ENCODE assay signal across 8 mouse cellular contexts in the genomic region with DNA sequence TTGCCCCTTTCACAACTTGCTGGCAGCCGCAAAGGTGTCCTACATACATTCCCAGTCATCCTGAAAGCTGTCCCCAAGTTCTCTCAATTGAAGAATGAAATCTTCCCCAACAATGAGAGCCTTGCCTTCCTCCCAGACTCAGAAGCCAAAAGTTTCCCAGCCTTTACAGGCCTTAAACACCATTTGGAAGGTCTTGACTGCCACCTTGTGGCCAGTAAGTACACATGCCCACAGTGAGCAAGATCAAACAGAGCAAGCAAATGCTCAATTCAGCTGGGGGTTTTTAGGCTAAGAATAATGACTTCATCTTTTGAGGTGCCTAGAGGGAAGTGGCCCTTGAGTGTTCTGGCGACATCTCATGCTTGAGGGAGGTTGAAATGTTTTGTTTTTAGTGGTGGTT. TPM values are rescaled to one million over a fixed set of nuclear protein-coding genes. Genes with fewer than 3 reads are reported as not detected.
DNase-seq lines count a peak whose midpoint lies in the region; ATAC-seq lines count a peak whose summit lies in the region.

No protein-coding gene starts in this region.

- 0 out of 2 replicates have a peak, but pooled peaks have one; percentile 51 for ATAC-seq in heart, embryonic 16.5 days (replicated peaks; ENCODE audit: extremely low read depth, insufficient read depth, low FRiP score)
- no peak for ATAC-seq in heart, embryonic 11.5 days (replicated peaks; ENCODE audit: insufficient number of reproducible peaks, low FRiP score, low TSS enrichment)
- ATAC-seq in activated CD4-positive, CD25-positive, alpha-beta regulatory T cell, adult 4 months: peak; percentile 83
- peak; percentile 63; the same call in 1 of the 2 replicates for ATAC-seq in hindbrain, embryonic 11.5 days (ENCODE audit: low FRiP score)
- ATAC-seq in midbrain, embryonic 11.5 days (ENCODE audit: low FRiP score): peak; percentile 71
- peak; percentile 59; the same call in 1 of the 2 replicates for ATAC-seq in stomach, embryonic 14.5 days (ENCODE audit: insufficient number of reproducible peaks, insufficient read depth, low FRiP score, low read depth)

- H3K9ac ChIP-seq in heart, embryonic 16.5 days (ENCODE audit: low read length): no peak overlapping the region
- no peak overlapping the region for H3K9ac ChIP-seq in heart, embryonic 11.5 days (ENCODE audit: low read depth, low read length)
- no peak overlapping the region for H3K9ac ChIP-seq in hindbrain, embryonic 11.5 days (ENCODE audit: low read depth, low read length)
- no peak overlapping the region for H3K9ac ChIP-seq in midbrain, embryonic 11.5 days (ENCODE audit: low read length)
- no peak overlapping the region for H3K9ac ChIP-seq in stomach, embryonic 14.5 days (replicated peaks; ENCODE audit: low read depth, low read length)

- H3K27me3 ChIP-seq in heart, embryonic 16.5 days (ENCODE audit: control insufficient read depth, insufficient read depth, low read length): 0 out of 2 replicates have a peak, but pooled peaks cover 8% of the 10 kb centered on the region
- peaks cover 3% of the 10 kb centered on the region; the same call in 1 of the 2 replicates for H3K27me3 ChIP-seq in heart, embryonic 11.5 days (ENCODE audit: control insufficient read depth, insufficient read depth, low read length)
- H3K27me3 ChIP-seq in hindbrain, embryonic 11.5 days (ENCODE audit: control insufficient read depth, insufficient read depth, low read length): no peaks in the 10 kb centered on the region
- H3K27me3 ChIP-seq in midbrain, embryonic 11.5 days (ENCODE audit: control insufficient read depth, insufficient read depth, low read length): no peaks in the 10 kb centered on the region
- no peaks in the 10 kb centered on the region; the same call in 1 of the 2 replicates for H3K27me3 ChIP-seq in stomach, embryonic 14.5 days (ENCODE audit: control insufficient read depth, insufficient read depth, low read length)

- no peak overlapping the region for H3K4me3 ChIP-seq in heart, embryonic 16.5 days (ENCODE audit: low read length)
- no peak overlapping the region for H3K4me3 ChIP-seq in heart, embryonic 11.5 days (ENCODE audit: low read depth, low read length)
- H3K4me3 ChIP-seq in hindbrain, embryonic 11.5 days (ENCODE audit: low read depth, low read length): no peak overlapping the region
- no peak overlapping the region for H3K4me3 ChIP-seq in midbrain, embryonic 11.5 days (ENCODE audit: low read depth, low read length)
- no peak overlapping the region for H3K4me3 ChIP-seq in stomach, embryonic 14.5 days (ENCODE audit: low read depth, low read length)

- DNase-seq in embryo, embryonic 11.5 days (ENCODE audit: low read depth, low spot score): peak; percentile 76
- DNase-seq in hindbrain, embryonic 11.5 days (ENCODE audit: low spot score): peak; percentile 87
- peak; percentile 41 to 58 for DNase-seq in left cerebral cortex, adult 18-20 months (ENCODE audit: low spot score in 2 of 2)
- peak; percentile 95 for DNase-seq in midbrain, embryonic 11.5 days (ENCODE audit: low spot score, missing footprints)

- peaks cover 4% of the 10 kb centered on the region for H3K36me3 ChIP-seq in heart, embryonic 16.5 days (ENCODE audit: control insufficient read depth, insufficient read depth)
- no peaks in the 10 kb centered on the region for H3K36me3 ChIP-seq in heart, embryonic 11.5 days (ENCODE audit: control insufficient read depth, insufficient read depth, low read length)
- H3K36me3 ChIP-seq in hindbrain, embryonic 11.5 days (ENCODE audit: control insufficient read depth, insufficient read depth, low read length): no peaks in the 10 kb centered on the region
- no peaks in the 10 kb centered on the region for H3K36me3 ChIP-seq in midbrain, embryonic 11.5 days (ENCODE audit: control insufficient read depth, insufficient read depth, low read length)
- H3K36me3 ChIP-seq in stomach, embryonic 14.5 days (ENCODE audit: control insufficient read depth, insufficient read depth, low read length): no peaks in the 10 kb centered on the region

- no peaks in the 10 kb centered on the region for H3K4me1 ChIP-seq in heart, embryonic 16.5 days (ENCODE audit: control insufficient read depth, insufficient read depth, low read length)
- H3K4me1 ChIP-seq in heart, embryonic 11.5 days (ENCODE audit: control insufficient read depth, insufficient read depth, low read length): no peaks in the 10 kb centered on the region
- H3K4me1 ChIP-seq in hindbrain, embryonic 11.5 days (replicated peaks; ENCODE audit: control insufficient read depth, insufficient read depth, low read length): 0 out of 2 replicates have a peak, but pooled peaks cover 6% of the 10 kb centered on the region
- peaks cover 14% of the 10 kb centered on the region for H3K4me1 ChIP-seq in midbrain, embryonic 11.5 days (ENCODE audit: control insufficient read depth, insufficient read depth, low read length)
- H3K4me1 ChIP-seq in stomach, embryonic 14.5 days (ENCODE audit: control insufficient read depth, insufficient read depth, low read length): no peaks in the 10 kb centered on the region

- no peaks in the 10 kb centered on the region for H3K9me3 ChIP-seq in heart, embryonic 16.5 days (replicated peaks; ENCODE audit: control insufficient read depth, low read length)
- no peaks in the 10 kb centered on the region for H3K9me3 ChIP-seq in heart, embryonic 11.5 days (replicated peaks; ENCODE audit: control insufficient read depth, low read length)
- H3K9me3 ChIP-seq in hindbrain, embryonic 11.5 days (ENCODE audit: control insufficient read depth, low read length): no peaks in the 10 kb centered on the region
- H3K9me3 ChIP-seq in midbrain, embryonic 11.5 days (ENCODE audit: control insufficient read depth, low read length): no peaks in the 10 kb centered on the region
- H3K9me3 ChIP-seq in stomach, embryonic 14.5 days (ENCODE audit: control insufficient read depth, low read depth, low read length): no peaks in the 10 kb centered on the region

- 18% methylated on average over 2 of the region's 2 CpGs for WGBS in heart, embryonic 16.5 days
- 21% methylated on average over 2 of the region's 2 CpGs for WGBS in heart, embryonic 11.5 days (ENCODE audit: insufficient replicate concordance)
- 24% methylated on average over 2 of the region's 2 CpGs for WGBS in hindbrain, embryonic 11.5 days
- 19% methylated on average over 2 of the region's 2 CpGs for WGBS in midbrain, embryonic 11.5 days
- 24% methylated on average over 2 of the region's 2 CpGs for WGBS in stomach, embryonic 14.5 days

- no peak overlapping the region for H3K27ac ChIP-seq in heart, embryonic 16.5 days (ENCODE audit: low read length)
- no peak overlapping the region for H3K27ac ChIP-seq in heart, embryonic 11.5 days (ENCODE audit: low read depth, low read length)
- no peak overlapping the region for H3K27ac ChIP-seq in hindbrain, embryonic 11.5 days (ENCODE audit: low read depth, low read length)
- 0 out of 2 replicates have a peak overlapping the region, but pooled peaks have one; percentile 8 for H3K27ac ChIP-seq in midbrain, embryonic 11.5 days (ENCODE audit: low read depth, low read length)
- H3K27ac ChIP-seq in stomach, embryonic 14.5 days (ENCODE audit: low read length): no peak overlapping the region

- H3K4me2 ChIP-seq in heart, embryonic 16.5 days (ENCODE audit: low read depth, low read length): no peak overlapping the region
- H3K4me2 ChIP-seq in heart, embryonic 11.5 days: no peak overlapping the region
- H3K4me2 ChIP-seq in hindbrain, embryonic 11.5 days (replicated peaks; ENCODE audit: low read depth, low read length): no peak overlapping the region
- H3K4me2 ChIP-seq in midbrain, embryonic 11.5 days: no peak overlapping the region
- H3K4me2 ChIP-seq in stomach, embryonic 14.5 days (replicated peaks; ENCODE audit: low read depth, low read length): no peak overlapping the region

RNA-seq across cellular contexts. Expression of gene Eogt, which starts 42.2 kb away (rescaled TPM):
- polyA plus RNA-seq in heart, embryonic 16.5 days (2015; fragmentation: Nextera tagmentation; extraction: Ambion mirVana): 14.7 and 15.6 TPM in 2 replicates
- polyA plus RNA-seq in heart, embryonic 11.5 days (2014; fragmentation: Nextera tagmentation; extraction: Ambion mirVana): 12.1 and 13.5 TPM in 2 replicates
- 1 to 10 TPM; 6.5 to 7.4 TPM for polyA plus RNA-seq in activated CD4-positive, CD25-positive, alpha-beta regulatory T cell, adult 4 months (2017; shearing (Covaris generic))
- 8.4 and 8.6 TPM in 2 replicates for polyA plus RNA-seq in hindbrain, embryonic 11.5 days (2014; fragmentation: Nextera tagmentation; extraction: Ambion mirVana)
- total RNA-seq in left cerebral cortex, adult 18-20 months (2021): 10 to 100 TPM; 20.8 to 21.2 TPM
- 7.9 and 8.3 TPM in 2 replicates for polyA plus RNA-seq in midbrain, embryonic 11.5 days (2014; fragmentation: Nextera tagmentation; extraction: Ambion mirVana)
- 9.9 and 11.7 TPM in 2 replicates for polyA plus RNA-seq in stomach, embryonic 14.5 days (2014; fragmentation: Nextera tagmentation; extraction: Ambion mirVana)

RNA-seq across cellular contexts. Expression of gene Fam19a4, which starts 46.6 kb away (rescaled TPM):
- polyA plus RNA-seq in heart, embryonic 16.5 days (2015; fragmentation: Nextera tagmentation; extraction: Ambion mirVana): 0.18 and 0.26 TPM in 2 replicates
- polyA plus RNA-seq in heart, embryonic 11.5 days (2014; fragmentation: Nextera tagmentation; extraction: Ambion mirVana): not detected in 2 replicates
- under 1 TPM in 1 of 2 experiments, not detected in 1; 0.17 TPM for polyA plus RNA-seq in activated CD4-positive, CD25-positive, alpha-beta regulatory T cell, adult 4 months (2017; shearing (Covaris generic))
- polyA plus RNA-seq in hindbrain, embryonic 11.5 days (2014; fragmentation: Nextera tagmentation; extraction: Ambion mirVana): 4.6 and 6.8 TPM in 2 replicates
- under 1 TPM; 0.30 to 0.40 TPM for total RNA-seq in left cerebral cortex, adult 18-20 months (2021)
- polyA plus RNA-seq in midbrain, embryonic 11.5 days (2014; fragmentation: Nextera tagmentation; extraction: Ambion mirVana): 4.1 and 4.7 TPM in 2 replicates
- 0.29 TPM in 1 of 2 replicates, not detected in the other for polyA plus RNA-seq in stomach, embryonic 14.5 days (2014; fragmentation: Nextera tagmentation; extraction: Ambion mirVana)
